Mouse (Mus musculus) ES-E14 (cell line): ENCODE results near the gene Disp1. TPM values are rescaled to one million over a fixed set of nuclear protein-coding genes. Genes with fewer than 3 reads are reported as not detected.

Experiments used
- DNase-seq: peaks from one replicate; pipeline ENCODE4 v3.0.0-alpha.2; 2013; ENCODE audit warnings: low read depth, low spot score
- H3K27ac ChIP-seq: 2 replicates; pipeline ENCODE4 v1.5.1; 2012; ENCODE audit warnings: low read depth, mild to moderate bottlenecking, low read length, moderate library complexity, mixed read lengths; ENCODE audit not compliant: poor library complexity, insufficient read depth, severe bottlenecking
- H3K36me3 ChIP-seq: 2 replicates; pipeline ENCODE4 v1.6.1; 2012; ENCODE audit warnings: mild to moderate bottlenecking, low read length, moderate library complexity, mixed read lengths; ENCODE audit not compliant: control insufficient read depth, poor library complexity, insufficient read depth, severe bottlenecking
- H3K4me1 ChIP-seq, 2 experiments: fragments of 150-350 bp in 1 of 2; sonication (generic) in 1 of 2; 2 replicates each; pipeline ENCODE4 v1.6.1; 2012; ENCODE audit warnings: low read length in 2 of 2, mild to moderate bottlenecking in 1 of 2, mixed read lengths in 1 of 2; ENCODE audit not compliant: control insufficient read depth in 2 of 2, insufficient read depth in 2 of 2, poor library complexity in 1 of 2
- H3K4me3 ChIP-seq, 2 experiments: fragments of 150-350 bp in 1 of 2; sonication (generic) in 1 of 2; 2 replicates each; pipeline ENCODE4 v1.5.1; 2012; ENCODE audit warnings: low read length in 2 of 2, low read depth in 1 of 2, mild to moderate bottlenecking in 1 of 2, mixed read lengths in 1 of 2; ENCODE audit not compliant: insufficient read depth in 1 of 2, poor library complexity in 1 of 2, severe bottlenecking in 1 of 2
- H3K9ac ChIP-seq: 2 replicates; pipeline ENCODE4 v1.6.1; 2012; ENCODE audit warnings: low read depth, mild to moderate bottlenecking, low read length, mixed read lengths; ENCODE audit not compliant: poor library complexity, insufficient read depth, severe bottlenecking
- H3K9me3 ChIP-seq: fragments of 150-350 bp; sonication (generic); 2 replicates; pipeline ENCODE4 v1.6.1; 2012; ENCODE audit warnings: low read depth, mild to moderate bottlenecking, low read length; ENCODE audit not compliant: control insufficient read depth, insufficient read depth
- CHD2 ChIP-seq: IDR thresholded peaks from 2 replicates; pipeline ENCODE4 v1.6.1; 2014; ENCODE audit warnings: mild to moderate bottlenecking, low read depth, low read length, inconsistent platforms
- HCFC1 ChIP-seq: IDR thresholded peaks from 2 replicates; pipeline ENCODE4 v1.6.1; 2012; ENCODE audit warnings: low read length, inconsistent platforms, borderline replicate concordance; ENCODE audit not compliant: insufficient read depth
- MAFK ChIP-seq: IDR thresholded peaks from 2 replicates; pipeline ENCODE4 v1.6.1; 2014; ENCODE audit warnings: mild to moderate bottlenecking, low read depth, low read length, inconsistent platforms; ENCODE audit not compliant: insufficient read depth
- ZC3H11A ChIP-seq: IDR thresholded peaks from 2 replicates; pipeline ENCODE4 v1.6.1; 2012; ENCODE audit warnings: low read depth, mild to moderate bottlenecking, inconsistent platforms, low read length, borderline replicate concordance
- ZNF384 ChIP-seq: IDR thresholded peaks from 2 replicates; pipeline ENCODE4 v1.6.1; 2012; ENCODE audit warnings: low read depth, low read length, inconsistent platforms
- in situ Hi-C, 2 experiments: fragments of 600-800 bp; cut with MboI; formaldehyde crosslinking; loops; one replicate each; pipeline ENCODE4 v1.15.1; 2025; ENCODE audit warnings: low sequenced_read_pairs in 2 of 2, inconsistent platforms in 1 of 2; ENCODE audit not compliant: unreplicated experiment in 2 of 2
- total RNA-seq: library from RNA; depleted of rRNA; stranded (reverse); fragments of 300-350 nt; gene quantifications from 2 replicates; pipeline ENCODE4 v1.2.3, GENCODE M21; 2012

The Disp1 gene
- total RNA-seq, 1 experiment: 13.5 TPM

GRCm38 (mm10) chr1:183164648-183165071, 56.7 kb downstream of the Disp1 start:
- Histone ChIP-seq H3K27ac (no peak overlapping the region), H3K4me1 (no peaks in the 10 kb centered on the region), H3K9ac (no peak overlapping the region), H3K36me3 (no peaks in the 10 kb centered on the region), H3K9me3 (no peaks in the 10 kb centered on the region), H3K4me3 (no peak overlapping the region)
- TF ChIP-seq ZC3H11A (no peak), ZNF384 (no peak), MAFK (no peak), CHD2 (no peak), HCFC1 (no peak)
- in situ Hi-C loops: no loop called here
- DNase-seq: no peak

GRCm38 (mm10) chr1:183164190-183164580, 57.1 kb downstream of the Disp1 start:
- in situ Hi-C loops: no loop called here
- Histone ChIP-seq H3K9ac (no peak overlapping the region), H3K4me1 (no peaks in the 10 kb centered on the region), H3K4me3 (no peak overlapping the region), H3K36me3 (no peaks in the 10 kb centered on the region), H3K27ac (no peak overlapping the region), H3K9me3 (no peaks in the 10 kb centered on the region)
- no peak for DNase-seq
- TF ChIP-seq ZNF384 (no peak), MAFK (no peak), HCFC1 (no peak), ZC3H11A (no peak), CHD2 (no peak)

GRCm38 (mm10) chr1:183163512-183164189, 57.7 kb downstream of the Disp1 start:
- H3K4me1 ChIP-seq: no peaks in the 10 kb centered on the region
- H3K36me3 ChIP-seq: no peaks in the 10 kb centered on the region
- TF ChIP-seq HCFC1 (no peak), ZC3H11A (no peak), MAFK (no peak)
- no peaks in the 10 kb centered on the region for H3K9me3 ChIP-seq
- no peak for DNase-seq
- in situ Hi-C loops: no loop called here
- H3K9ac ChIP-seq: no peak overlapping the region
- H3K27ac ChIP-seq: no peak overlapping the region
- no peak overlapping the region for H3K4me3 ChIP-seq

- Histone ChIP-seq H3K9ac (no peak overlapping the region), H3K4me1 (no peaks in the 10 kb centered on the region), H3K9me3 (no peaks in the 10 kb centered on the region), H3K27ac (no peak overlapping the region), H3K36me3 (no peaks in the 10 kb centered on the region), H3K4me3 (no peak overlapping the region)
- in situ Hi-C loops: no loop called here
- TF ChIP-seq MAFK: no peak
- no peak for TF ChIP-seq HCFC1
- no peak for TF ChIP-seq ZC3H11A
- no peak for TF ChIP-seq ZNF384
- TF ChIP-seq CHD2: no peak
- no peak for DNase-seq
Measured at GRCm38 (mm10) chr1:183161057-183161456, 60.3 kb downstream of the Disp1 start.
